Mouse (Mus musculus) induced T-regulatory cell, adult 2 months (primary cell): ENCODE measurements around the gene Cdh15.

Experiments
- DNase-seq: peaks from one replicate; pipeline ENCODE4 v3.0.0-alpha.2; 2012; ENCODE audit warnings: low read depth

Cdh15 gene

GRCm38 (mm10) chr8:122891440-122891839 lies 43.7 kb downstream of the Cdh15 start:
- DNase-seq, result no peak

- DNase-seq, result no peak
Measured at GRCm38 (mm10) chr8:122893451-122893850, 45.7 kb downstream of the Cdh15 start.

- DNase-seq, result no peak
Measured at GRCm38 (mm10) chr8:122896317-122896716, 48.6 kb downstream of the Cdh15 start.

GRCm38 (mm10) chr8:122897200-122897599 lies 49.4 kb downstream of the Cdh15 start:
- DNase-seq, result no peak

GRCm38 (mm10) chr8:122898018-122898417 lies 50.3 kb downstream of the Cdh15 start:
- DNase-seq, result no peak

- no peak for DNase-seq
Measured at GRCm38 (mm10) chr8:122898473-122898872, 50.7 kb downstream of the Cdh15 start.

GRCm38 (mm10) chr8:122899085-122899484 lies 51.3 kb downstream of the Cdh15 start:
- DNase-seq, result no peak

GRCm38 (mm10) chr8:122901476-122901875 lies 53.7 kb downstream of the Cdh15 start:
- no peak for DNase-seq

GRCm38 (mm10) chr8:122901892-122902515 lies 54.2 kb downstream of the Cdh15 start:
- DNase-seq, result no peak

GRCm38 (mm10) chr8:122902581-122902980 lies 54.8 kb downstream of the Cdh15 start:
- DNase-seq, result no peak

- no peak for DNase-seq
Measured at GRCm38 (mm10) chr8:122903002-122903401, 55.2 kb downstream of the Cdh15 start.

- no peak for DNase-seq
Measured at GRCm38 (mm10) chr8:122904496-122904895, 56.7 kb downstream of the Cdh15 start.

GRCm38 (mm10) chr8:122905346-122905745 lies 57.6 kb downstream of the Cdh15 start:
- DNase-seq, result no peak

- DNase-seq, result peak; percentile 92
Measured at GRCm38 (mm10) chr8:122906463-122907021, 58.8 kb downstream of the Cdh15 start.

- DNase-seq, result peak; percentile 34
Measured at GRCm38 (mm10) chr8:122912150-122912549, 64.4 kb downstream of the Cdh15 start.

GRCm38 (mm10) chr8:122912871-122913270 lies 65.1 kb downstream of the Cdh15 start:
- DNase-seq, result no peak

GRCm38 (mm10) chr8:122916766-122917165 lies 69.0 kb downstream of the Cdh15 start:
- DNase-seq, result peak; percentile 54
